Mouse (Mus musculus) central nervous system, embryonic 14 days (tissue): ENCODE results near the gene Rpl18a. TPM values are rescaled to one million over a fixed set of nuclear protein-coding genes. Genes with fewer than 3 reads are reported as not detected.

Experiments used
- polyA plus RNA-seq: library from polyadenylated mRNA; depleted of rRNA; stranded (reverse); fragments of >200 nt; gene quantifications from 2 replicates; pipeline ENCODE4 v1.2.3, GENCODE M21; 2012; rRNA removed

The Rpl18a gene
- 3,162 and 3,295 TPM in 2 replicates for polyA plus RNA-seq

GRCm38 (mm10) chr8:70897021-70897680 lies at the start of gene Rpl18a:
TSS of gene Rpl18a (minus strand) at chr8:70897412.

GRCm38 (mm10) chr8:70905831-70906736 lies 8.9 kb upstream of the Rpl18a start, which contains the start of gene Map1s:
TSS of gene Map1s (plus strand) at chr8:70905932.

GRCm38 (mm10) chr8:70892022-70892895 lies 5.0 kb downstream of the Rpl18a start, which contains the start of gene Slc5a5:
TSS of gene Slc5a5 (minus strand) at chr8:70892757.

GRCm38 (mm10) chr8:70873364-70873985 lies 23.7 kb downstream of the Rpl18a start, which contains the start of gene Ccdc124:
TSS of gene Ccdc124 (minus strand) at chr8:70873935.

GRCm38 (mm10) chr8:70862824-70863641 lies 34.2 kb downstream of the Rpl18a start, which contains the start of gene Kcnn1:
TSS of gene Kcnn1 (minus strand) at chr8:70863258.

Other genes with a start within 250 kb of the Rpl18a start
- 59.2 and 61.0 TPM in 2 replicates for gene Pgpep1, start 237.0 kb downstream of the Rpl18a start, polyA plus RNA-seq
- gene Lsm4, start 224.2 kb downstream of the Rpl18a start, polyA plus RNA-seq: 183 and 207 TPM in 2 replicates
- gene Jund, start 198.5 kb downstream of the Rpl18a start, polyA plus RNA-seq: 210 and 211 TPM in 2 replicates
- 0.08 and 0.10 TPM in 2 replicates for gene Iqcn, start 194.0 kb downstream of the Rpl18a start, polyA plus RNA-seq
- not detected in 2 replicates for gene Gm3336, start 178.9 kb downstream of the Rpl18a start, polyA plus RNA-seq
- gene Pde4c, start 173.7 kb downstream of the Rpl18a start, polyA plus RNA-seq: 0.53 and 0.63 TPM in 2 replicates
- gene Rab3a, start 142.7 kb downstream of the Rpl18a start, polyA plus RNA-seq: 325 and 328 TPM in 2 replicates
- 29.6 and 30.7 TPM in 2 replicates for gene Mpv17l2, start 136.5 kb downstream of the Rpl18a start, polyA plus RNA-seq
- gene Pik3r2, start 120.7 kb downstream of the Rpl18a start, polyA plus RNA-seq: 130 and 142 TPM in 2 replicates
- 34.8 and 40.4 TPM in 2 replicates for gene Mast3, start 92.4 kb downstream of the Rpl18a start, polyA plus RNA-seq
- gene Il12rb1, start 89.0 kb downstream of the Rpl18a start, polyA plus RNA-seq: 0.09 and 0.25 TPM in 2 replicates
- 25.9 and 29.4 TPM in 2 replicates for gene Arrdc2, start 57.7 kb downstream of the Rpl18a start, polyA plus RNA-seq
- 27.1 and 32.0 TPM in 2 replicates for gene Kcnn1, start 34.2 kb downstream of the Rpl18a start, polyA plus RNA-seq
- gene Ccdc124, start 23.5 kb downstream of the Rpl18a start, polyA plus RNA-seq: 99.2 and 103 TPM in 2 replicates
- gene Slc5a5, start 4.7 kb downstream of the Rpl18a start, polyA plus RNA-seq: 1.3 and 1.4 TPM in 2 replicates
- gene Map1s, start 8.5 kb upstream of the Rpl18a start, polyA plus RNA-seq: 64.2 and 71.1 TPM in 2 replicates